Mouse (Mus musculus): ENCODE measurements around the gene Nlgn1.

- TF ChIP-seq CTCF (IDR thresholded peaks at IDR 0.05; ENCODE audit: control insufficient read depth, insufficient read depth, insufficient replicate concordance, low read depth, low read length) (no peak), POLR2A (IDR thresholded peaks at IDR 0.05; ENCODE audit: control insufficient read depth, low read depth, low read length) (no peak)
Measured at GRCm38 (mm10) chr3:26297869-26298268, 34.4 kb downstream of the Nlgn1 start.
